Mouse (Mus musculus) erythroblast, embryonic 14.5 days (primary cell): ENCODE measurements around the gene Fundc1.
"Not testable (repeated sequence)": the region's sequence is repeated elsewhere in the genome, so short reads cannot be mapped to it uniquely, and the experiment has no call there.

Experiments
- GATA1 ChIP-seq: IDR thresholded peaks from 2 replicates; pipeline ENCODE4 v1.6.1; 2012; ENCODE audit warnings: low read length, inconsistent platforms, mixed read lengths
- TAL1 ChIP-seq: IDR thresholded peaks from 3 replicates; pipeline ENCODE4 v1.6.1; 2012; ENCODE audit warnings: low read length, inconsistent platforms, mixed read lengths

DNA sequence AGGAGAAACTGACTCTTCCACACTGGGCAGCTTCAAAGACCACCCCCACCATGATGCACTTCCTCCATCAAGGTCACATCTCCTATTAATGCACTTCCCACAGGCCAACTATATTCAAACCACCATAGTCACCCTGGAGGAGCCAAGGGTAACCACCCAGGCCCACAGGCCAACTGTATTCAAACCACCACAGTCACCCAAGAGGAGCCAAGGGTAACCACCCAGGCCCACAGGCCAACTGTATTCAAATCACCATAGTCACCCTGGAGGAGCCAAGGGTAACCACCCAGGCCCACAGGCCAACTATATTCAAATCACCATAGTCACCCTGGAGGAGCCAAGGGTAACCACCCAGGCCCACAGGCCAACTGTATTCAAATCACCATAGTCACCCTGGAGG, 20.5 kb downstream of the Fundc1 start:
- TF ChIP-seq GATA1, TAL1: not testable (repeated sequence)
